In genomic region chr13:41819918-41820317, GRCm38 (mm10) we compare ENCODE assay signal across 23 mouse cellular contexts. TPM values are rescaled to one million over a fixed set of nuclear protein-coding genes. Genes with fewer than 3 reads are reported as not detected.
DNase-seq lines count a peak whose midpoint lies in the region; ATAC-seq and TF ChIP-seq lines count a peak whose summit lies in the region.
"Had no signal": no experiment of that assay in that cellular context is flagged by ENCODE, and none has a peak within 500 bp of the region (broad histone marks: within the 10 kb centered on the region; RNA-seq: fewer than 3 reads in every experiment).

No protein-coding gene starts in this region.

- no peak overlapping the region for H3K9ac ChIP-seq in stomach, embryonic 16.5 days (ENCODE audit: low read length)
- no peak overlapping the region for H3K9ac ChIP-seq in stomach, postnatal 0 days (ENCODE audit: low read length)
- H3K9ac ChIP-seq in forebrain, embryonic 16.5 days (replicated peaks; ENCODE audit: low read depth, low read length), result no peak overlapping the region
- H3K9ac ChIP-seq: hindbrain, embryonic 12.5 days; limb, embryonic 15.5 days; liver, postnatal 0 days had no signal

- H3K4me3 ChIP-seq in stomach, embryonic 16.5 days (replicated peaks; ENCODE audit: low read length), result no peak overlapping the region
- H3K4me3 ChIP-seq in stomach, postnatal 0 days (ENCODE audit: low read depth, low read length), result no peak overlapping the region
- no peak overlapping the region for H3K4me3 ChIP-seq in forebrain, embryonic 16.5 days (replicated peaks; ENCODE audit: low read length)
- H3K4me3 ChIP-seq: embryonic facial prominence, embryonic 10.5 days; hindbrain, embryonic 12.5 days; limb, embryonic 15.5 days had no signal

- H3K4me2 ChIP-seq in stomach, embryonic 16.5 days (ENCODE audit: low read depth, low read length), result no peak overlapping the region
- no peak overlapping the region for H3K4me2 ChIP-seq in stomach, postnatal 0 days (replicated peaks; ENCODE audit: low read depth)
- H3K4me2 ChIP-seq in forebrain, embryonic 16.5 days (ENCODE audit: low read length), result no peak overlapping the region
- H3K4me2 ChIP-seq: heart, embryonic 11.5 days; hindbrain, embryonic 12.5 days; limb, embryonic 15.5 days had no signal

- WGBS in stomach, embryonic 16.5 days, result 67% methylated on average over 4 of the region's 4 CpGs
- 82% methylated on average over 4 of the region's 4 CpGs for WGBS in stomach, postnatal 0 days
- WGBS in forebrain, embryonic 16.5 days, result 54% methylated on average over 4 of the region's 4 CpGs

- H3K4me1 ChIP-seq in stomach, embryonic 16.5 days (ENCODE audit: control insufficient read depth, insufficient read depth, low read length), result 0 out of 2 replicates have a peak, but pooled peaks cover 3% of the 10 kb centered on the region
- no peaks in the 10 kb centered on the region for H3K4me1 ChIP-seq in stomach, postnatal 0 days (replicated peaks; ENCODE audit: control insufficient read depth, insufficient read depth)
- H3K4me1 ChIP-seq in forebrain, embryonic 16.5 days (replicated peaks; ENCODE audit: control insufficient read depth, insufficient read depth, low read length), result peaks cover 3% of the 10 kb centered on the region; the same call in 1 of the 2 replicates
- H3K4me1 ChIP-seq: hindbrain, embryonic 12.5 days; limb, embryonic 15.5 days had no signal

- H3K27me3 ChIP-seq in stomach, embryonic 16.5 days (ENCODE audit: control insufficient read depth, insufficient read depth, low read length), result no peaks in the 10 kb centered on the region
- no peaks in the 10 kb centered on the region for H3K27me3 ChIP-seq in stomach, postnatal 0 days (ENCODE audit: control insufficient read depth, insufficient read depth, low read length)
- H3K27me3 ChIP-seq in forebrain, embryonic 16.5 days (replicated peaks; ENCODE audit: control insufficient read depth, insufficient read depth, low read length), result no peaks in the 10 kb centered on the region
- H3K27me3 ChIP-seq: hindbrain, embryonic 12.5 days; limb, embryonic 15.5 days; Patski had no signal

- no peaks in the 10 kb centered on the region for H3K36me3 ChIP-seq in stomach, embryonic 16.5 days (ENCODE audit: control insufficient read depth, insufficient read depth, low read length)
- no peaks in the 10 kb centered on the region for H3K36me3 ChIP-seq in stomach, postnatal 0 days (ENCODE audit: control insufficient read depth, insufficient read depth, low read length)
- no peaks in the 10 kb centered on the region for H3K36me3 ChIP-seq in forebrain, embryonic 16.5 days (ENCODE audit: control insufficient read depth, insufficient read depth)
- H3K36me3 ChIP-seq: embryonic facial prominence, embryonic 10.5 days; hindbrain, embryonic 12.5 days; limb, embryonic 15.5 days had no signal

- no peak for TF ChIP-seq EP300 in stomach, postnatal 0 days (optimal IDR thresholded peaks at IDR 0.05)

- H3K27ac ChIP-seq in stomach, embryonic 16.5 days (ENCODE audit: low read length), result 0 out of 2 replicates have a peak overlapping the region, but pooled peaks have one; percentile 18
- H3K27ac ChIP-seq in stomach, postnatal 0 days (replicated peaks), result no peak overlapping the region
- no peak overlapping the region for H3K27ac ChIP-seq in forebrain, embryonic 16.5 days (ENCODE audit: low read length)
- H3K27ac ChIP-seq: embryonic facial prominence, embryonic 10.5 days; hindbrain, embryonic 12.5 days; limb, embryonic 15.5 days had no signal

- no peaks in the 10 kb centered on the region for H3K9me3 ChIP-seq in stomach, embryonic 16.5 days (replicated peaks; ENCODE audit: control insufficient read depth, low read length)
- no peaks in the 10 kb centered on the region for H3K9me3 ChIP-seq in stomach, postnatal 0 days (ENCODE audit: control insufficient read depth, low read length)
- no peaks in the 10 kb centered on the region for H3K9me3 ChIP-seq in forebrain, embryonic 16.5 days (ENCODE audit: control insufficient read depth, low read length)
- H3K9me3 ChIP-seq: embryonic facial prominence, embryonic 10.5 days; hindbrain, embryonic 12.5 days; limb, embryonic 15.5 days had no signal

- ATAC-seq in stomach, embryonic 16.5 days (ENCODE audit: insufficient read depth, low FRiP score), result no peak
- no peak for ATAC-seq in stomach, postnatal 0 days (ENCODE audit: low FRiP score, low TSS enrichment)
- ATAC-seq in forebrain, embryonic 16.5 days, result peak; percentile 70
- ATAC-seq in megakaryocyte progenitor cell, adult 5-6 weeks (replicated peaks; ENCODE audit: poor library complexity), result 0 out of 2 replicates have a peak, but pooled peaks have one; percentile 11
- ATAC-seq: activated CD4-positive, CD25-positive, alpha-beta regulatory T cell, adult 4 months; liver, postnatal 0 days; Patski had no signal

- no peak for TF ChIP-seq CTCF in stomach, postnatal 0 days (IDR thresholded peaks at IDR 0.05; ENCODE audit: low read depth)

- peak; percentile 48 to 67 for DNase-seq in layer of hippocampus, adult 18-20 months (ENCODE audit: low spot score in 2 of 2)
- DNase-seq in layer of hippocampus, adult 11-12 months (ENCODE audit: low spot score), result no peak
- no peak for DNase-seq in stomach, postnatal 0 days (ENCODE audit: low spot score)
- no peak for DNase-seq in embryo, embryonic 9.5 days (ENCODE audit: extremely low spot score)
- DNase-seq in adrenal gland, postnatal 36 days, result no peak
- DNase-seq: adrenal gland, postnatal 10 days; cerebellum, adult 2 months; cerebellum, postnatal 36 days; heart, postnatal 14 days; kidney, adult 2 months; kidney, postnatal 10 days; liver, postnatal 0 days; lung, postnatal 14 days had no signal

RNA-seq across cellular contexts. Expression of gene Adtrp, which starts 27.6 kb away (rescaled TPM):
- total RNA-seq in layer of hippocampus, adult 18-20 months (2021), result under 1 TPM in 1 of 2 experiments, not detected in 1; 0.40 TPM
- polyA plus RNA-seq in stomach, embryonic 16.5 days (2015; fragmentation: Nextera tagmentation; extraction: Ambion mirVana), result 5.6 and 8.3 TPM in 2 replicates
- 41.1 and 42.3 TPM in 2 replicates for polyA plus RNA-seq in stomach, postnatal 0 days (2015; fragmentation: Nextera tagmentation; extraction: Ambion mirVana)
- not detected in 2 replicates for polyA plus RNA-seq in forebrain, embryonic 16.5 days (2015; fragmentation: Nextera tagmentation; extraction: Ambion mirVana)
- 0.91 and 1.4 TPM in 2 replicates for total RNA-seq in megakaryocyte progenitor cell, adult 5-6 weeks (2015)
- total RNA-seq in megakaryocyte progenitor cell, adult 5-6 weeks (2017), result 0.74 and 2.1 TPM in 2 replicates
- total RNA-seq in adrenal gland, postnatal 36 days (2021), result 10 to 100 TPM; 22.5 to 45.9 TPM
- total RNA-seq: midbrain, postnatal 0 days had no signal
- polyA plus RNA-seq: embryonic facial prominence, embryonic 10.5 days; heart, embryonic 11.5 days; midbrain, postnatal 0 days; Patski had no signal

Comparison
In these comparisons a context has a peak if more than half of its experiments do, and no peak if none do; other contexts are left out.
1. DNase-seq: peak in layer of hippocampus, adult 18-20 months (2 of 2); none in layer of hippocampus, adult 11-12 months (single experiment), stomach, postnatal 0 days (single experiment), embryo, embryonic 9.5 days (single experiment) and adrenal gland, postnatal 36 days (0 of 2).
2. ATAC-seq: peak in forebrain, embryonic 16.5 days (single experiment) and megakaryocyte progenitor cell, adult 5-6 weeks (single experiment); none in stomach, embryonic 16.5 days (single experiment) and stomach, postnatal 0 days (single experiment).
3. RNA of gene Adtrp, which starts 27.6 kb away (total RNA-seq): 22.5 to 45.9 TPM in adrenal gland, postnatal 36 days; 0.74 to 2.1 TPM in megakaryocyte progenitor cell, adult 5-6 weeks and 0.40 TPM in layer of hippocampus, adult 18-20 months; every median in the first group is over 4 times any median in the second.